Mouse (Mus musculus): ENCODE measurements around the gene Eif2ak2. TPM values are rescaled to one million over a fixed set of nuclear protein-coding genes. Genes with fewer than 3 reads are reported as not detected.

Eif2ak2 gene
- total RNA-seq, 2 experiments from 2014 or later: 6.2 to 11.1 TPM

DNA sequence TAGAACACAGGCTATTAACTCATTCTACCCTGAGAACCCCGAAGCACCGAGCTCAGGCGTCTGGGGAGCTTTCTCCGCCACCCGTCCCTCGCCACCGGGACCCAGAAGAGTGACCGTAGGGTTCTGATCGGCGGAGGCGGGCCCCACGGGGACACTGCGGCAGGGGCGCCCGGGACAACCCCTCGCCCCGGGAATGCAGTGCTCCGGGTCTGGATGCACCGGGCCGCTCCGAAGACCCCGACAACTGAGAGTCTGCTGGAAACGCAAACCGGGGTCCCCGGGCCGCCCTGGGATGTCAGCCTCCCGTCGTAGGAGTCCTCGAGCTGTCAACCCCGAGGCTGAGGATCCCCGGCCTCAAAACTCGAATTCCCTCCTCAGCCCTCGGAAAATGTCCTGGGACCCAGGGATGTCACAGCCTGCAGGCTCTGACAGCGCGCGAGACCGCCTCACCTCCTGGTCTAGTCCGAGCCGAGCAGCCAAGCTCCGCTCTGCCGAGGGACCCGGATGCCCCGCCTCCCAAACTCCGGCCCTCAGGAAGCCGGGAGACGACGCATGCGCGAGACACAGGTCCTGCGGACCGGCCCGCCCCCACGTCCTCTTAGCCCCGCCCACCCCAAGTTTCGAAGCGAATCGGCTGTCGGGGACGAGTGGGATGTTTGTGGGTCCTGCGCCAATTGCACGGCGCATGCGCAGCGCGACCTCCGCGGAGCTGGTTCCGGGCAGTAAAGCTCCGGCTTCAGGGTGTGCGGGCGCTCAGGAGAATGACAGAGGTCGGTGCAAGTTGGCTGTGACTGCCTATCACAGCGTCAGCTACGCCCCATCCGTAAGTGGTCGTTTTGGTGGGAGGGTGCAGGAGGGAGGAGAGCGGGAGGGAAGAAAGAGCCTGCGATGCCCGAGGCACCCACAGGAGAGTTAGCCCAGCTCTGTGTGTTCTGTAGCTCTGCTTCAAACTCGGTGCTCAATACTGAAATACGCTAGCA, 47.2 kb downstream of the Eif2ak2 start, which contains the start of the genes Heatr5b and Gpatch11:
Gene Heatr5b (minus strand): TSS at position 509 of the 980 bp plus-strand sequence.
Gene Gpatch11 (plus strand): TSS at position 712 of the 980 bp plus-strand sequence.
- DNase-seq (ENCODE audit: low spot score in 2 of 2): peak; percentile 99

DNA sequence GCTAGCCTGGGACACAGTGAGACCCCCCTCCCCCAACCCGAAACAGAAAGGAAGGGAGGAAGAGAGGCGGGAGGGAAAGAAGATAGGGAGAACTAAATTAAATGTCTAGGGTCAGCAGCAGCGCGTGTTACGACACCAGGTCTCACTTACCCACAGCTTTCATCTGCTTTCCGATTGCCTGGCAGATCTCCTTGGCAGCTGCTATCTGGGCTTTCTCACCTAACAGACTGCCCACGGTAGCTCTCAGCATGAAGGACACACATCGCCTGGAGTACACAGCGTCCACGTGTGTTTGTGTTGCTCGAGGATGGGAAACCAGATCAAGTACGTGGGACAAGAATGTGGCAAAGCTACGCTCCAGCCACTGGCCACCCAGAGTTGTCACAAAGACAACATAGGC, 58.0 kb downstream of the Eif2ak2 start:
- DNase-seq (ENCODE audit: low spot score in 2 of 2): no peak

DNA sequence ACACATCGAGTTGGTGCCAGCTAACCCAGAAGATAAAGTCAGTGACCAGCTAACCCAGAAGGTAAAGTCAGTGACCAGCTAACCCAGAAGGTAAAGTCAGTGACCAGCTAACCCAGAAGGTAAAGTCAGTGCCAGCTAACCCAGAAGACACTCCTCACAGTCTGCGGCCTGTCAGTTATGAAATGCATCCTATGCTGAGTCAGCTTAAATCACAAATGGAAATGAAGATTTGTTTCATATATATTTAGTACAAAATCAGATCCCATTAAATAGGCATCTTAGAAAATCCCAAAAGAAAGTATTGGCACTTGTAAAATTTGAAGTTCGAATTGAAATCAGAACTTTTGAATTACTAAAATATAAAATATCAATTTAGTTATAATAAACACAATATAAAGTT, 72.8 kb downstream of the Eif2ak2 start:
- no peak for DNase-seq (ENCODE audit: low spot score in 2 of 2)

DNA sequence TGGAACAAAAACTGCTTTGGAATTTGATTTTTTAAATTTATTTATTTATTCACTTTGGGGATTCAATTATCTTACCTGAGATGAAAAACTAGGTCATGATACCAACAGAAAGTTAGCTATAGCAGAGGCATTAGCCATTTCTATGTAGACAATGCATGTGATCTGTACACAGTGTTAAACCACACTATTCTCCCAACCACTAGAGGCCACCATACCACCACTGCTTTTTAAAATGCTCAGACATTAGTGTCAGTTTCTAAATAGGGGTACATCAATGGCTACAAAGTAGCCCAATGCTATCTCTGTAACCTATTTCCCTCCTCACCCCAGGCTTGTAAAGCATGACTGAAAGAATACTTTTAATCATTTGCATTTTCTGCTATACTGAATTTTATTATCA, 73.4 kb downstream of the Eif2ak2 start:
- DNase-seq (ENCODE audit: low spot score in 2 of 2): no peak

Other genes starting within 250 kb of the Eif2ak2 start
- 10 to 100 TPM; 66.7 to 67.1 TPM for gene Strn, start 145.4 kb downstream of the Eif2ak2 start, total RNA-seq (2021)
- gene Heatr5b, start 47.2 kb downstream of the Eif2ak2 start, total RNA-seq (2021): 10 to 100 TPM; 49.7 to 54.6 TPM
- 10 to 100 TPM; 26.1 to 41.8 TPM for gene Gpatch11, start 47.0 kb downstream of the Eif2ak2 start, total RNA-seq (2021)
- gene Sult6b1, start 24.4 kb upstream of the Eif2ak2 start, total RNA-seq (2021): not detected
- 10 to 100 TPM; 27.7 to 33.4 TPM for gene Cebpzos, start 33.9 kb upstream of the Eif2ak2 start, total RNA-seq (2021)
- gene Cebpz, start 54.5 kb upstream of the Eif2ak2 start, total RNA-seq (2021): 10 to 100 TPM; 33.6 to 33.8 TPM
- gene Ndufaf7, start 54.6 kb upstream of the Eif2ak2 start, total RNA-seq (2021): 10 to 100 TPM; 62.8 to 70.1 TPM
- 10 to 100 TPM; 17.2 to 18.8 TPM for gene Prkd3, start 138.2 kb upstream of the Eif2ak2 start, total RNA-seq (2021)
- 10 to 100 TPM; 18.6 to 20.5 TPM for gene Qpct, start 169.3 kb upstream of the Eif2ak2 start, total RNA-seq (2021)

Measured in layer of hippocampus, postnatal 10 days (tissue).